Mouse (Mus musculus): ENCODE data around the gene Amdhd1. TPM values are rescaled to one million over a fixed set of nuclear protein-coding genes. Genes with fewer than 3 reads are reported as not detected.

Amdhd1 gene
- total RNA-seq, 1 experiment from 2014 or later = 11.8 TPM

DNA sequence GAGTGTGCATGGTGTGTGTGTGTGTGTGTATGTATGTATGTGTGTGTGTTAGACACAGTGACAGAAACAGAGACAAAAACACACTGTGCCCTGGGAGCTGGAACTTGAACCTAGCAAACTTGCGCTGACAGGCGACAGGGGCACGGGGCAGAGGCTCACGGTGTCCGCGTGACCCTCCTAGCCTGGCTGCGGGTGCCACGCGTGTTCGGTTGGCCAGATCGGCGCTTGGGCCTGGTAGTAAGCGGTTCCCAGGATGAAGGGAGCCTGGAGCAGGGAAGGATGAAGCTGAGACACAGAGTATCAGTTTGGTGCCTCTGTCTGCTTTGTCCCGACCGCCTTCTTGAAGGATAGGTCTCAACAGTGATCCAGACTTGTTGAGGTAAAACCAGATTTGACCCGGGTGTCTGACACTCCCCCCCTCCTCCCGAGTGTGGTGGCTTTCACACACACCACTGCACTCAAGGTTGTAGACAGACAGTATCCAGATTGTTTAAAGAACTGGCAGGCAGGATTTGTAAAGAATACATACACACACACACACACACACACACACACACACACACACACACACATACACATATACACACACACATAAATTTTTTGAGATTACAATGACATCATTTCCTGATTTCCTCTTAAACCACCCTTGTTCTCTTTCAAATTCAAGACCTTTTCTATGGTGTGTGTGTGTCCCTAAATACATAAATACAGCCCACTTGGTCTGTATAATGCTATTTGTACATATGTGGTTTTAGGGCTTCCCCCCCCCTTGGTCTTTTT, 788 bp upstream of the Amdhd1 start, which contains the start of gene Ccdc38:
Gene Ccdc38, plus strand, starts transcription at position 202 of the 780 bp plus-strand sequence.
- DNase-seq = no peak

DNA sequence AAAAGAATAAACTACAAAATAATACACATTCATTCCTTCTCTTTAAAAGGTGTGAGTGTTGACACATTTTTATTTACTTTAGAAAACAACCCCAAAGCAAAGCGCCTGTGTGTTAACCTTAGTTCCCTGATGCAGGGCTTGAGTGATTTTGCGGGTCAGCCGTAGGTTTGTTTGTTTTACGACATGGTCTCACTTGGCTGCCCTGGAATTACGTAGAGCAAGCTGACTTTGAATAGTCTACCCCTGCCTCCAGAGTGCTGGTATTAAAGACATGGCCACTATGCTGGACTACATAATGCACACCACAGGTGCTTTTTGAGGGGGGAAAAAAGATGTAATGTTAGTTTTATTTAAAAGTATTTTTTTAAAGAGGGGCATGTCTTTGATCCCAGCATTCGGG, 1.0 kb downstream of the Amdhd1 start:
- DNase-seq = no peak

DNA sequence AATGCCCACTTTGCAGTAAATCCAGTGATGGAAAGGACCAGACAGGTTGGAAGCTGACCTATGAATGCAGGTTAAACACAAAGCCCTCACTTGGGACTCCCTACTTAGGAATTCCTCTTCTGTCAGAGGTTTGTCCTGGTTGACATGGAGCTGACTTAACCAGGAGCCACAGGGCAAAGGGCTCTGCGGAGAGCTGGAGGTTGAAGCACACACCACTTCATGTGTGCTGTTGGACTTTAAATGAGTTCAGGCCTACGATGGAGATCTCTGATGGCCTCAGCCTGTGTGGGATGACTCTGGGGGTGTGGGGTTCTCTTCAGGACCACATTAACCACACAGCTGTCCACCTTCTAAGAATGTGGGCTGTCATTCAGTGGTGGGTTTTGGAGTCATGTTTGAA, 1.5 kb downstream of the Amdhd1 start:
- no peak for DNase-seq

DNA sequence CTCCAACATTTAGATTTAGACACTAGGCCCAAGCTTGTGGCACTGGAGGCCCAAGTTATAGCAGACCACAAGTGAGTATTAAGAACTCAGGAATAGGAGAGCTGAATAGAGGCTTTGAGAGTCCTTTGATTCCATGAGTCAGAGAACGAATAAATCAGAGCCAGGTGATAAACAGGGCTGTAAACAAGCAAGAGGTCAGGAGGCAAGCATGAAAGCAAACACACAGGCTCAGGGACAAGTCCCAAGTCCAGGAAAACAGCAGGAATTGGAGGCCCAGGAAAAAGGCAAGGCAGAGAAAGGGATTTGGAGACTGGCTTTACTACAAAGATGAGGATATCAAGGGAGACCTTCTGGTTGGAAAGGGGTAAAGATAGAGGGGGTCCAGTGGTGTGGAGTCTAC, 14.5 kb downstream of the Amdhd1 start:
- DNase-seq = no peak

DNA sequence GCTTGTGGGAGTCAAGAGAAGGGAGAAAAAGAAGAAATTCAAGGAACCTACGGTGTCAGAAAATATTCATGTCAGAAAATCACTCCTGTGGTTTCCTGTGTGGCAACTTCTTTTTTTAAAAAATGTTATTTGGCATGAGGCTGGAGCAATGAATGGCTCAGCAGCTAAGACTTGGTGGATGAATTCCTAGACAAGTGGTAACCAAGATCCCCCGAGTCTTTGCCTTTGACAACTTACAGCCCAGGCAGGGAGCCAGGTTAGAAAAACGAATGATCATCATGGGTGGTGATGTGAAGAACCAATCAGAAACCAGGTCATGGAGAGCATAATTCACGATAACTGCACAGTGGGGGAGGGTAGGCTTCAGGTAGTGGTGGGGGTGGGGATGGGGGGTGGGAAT, 18.8 kb downstream of the Amdhd1 start:
- no peak for DNase-seq

DNA sequence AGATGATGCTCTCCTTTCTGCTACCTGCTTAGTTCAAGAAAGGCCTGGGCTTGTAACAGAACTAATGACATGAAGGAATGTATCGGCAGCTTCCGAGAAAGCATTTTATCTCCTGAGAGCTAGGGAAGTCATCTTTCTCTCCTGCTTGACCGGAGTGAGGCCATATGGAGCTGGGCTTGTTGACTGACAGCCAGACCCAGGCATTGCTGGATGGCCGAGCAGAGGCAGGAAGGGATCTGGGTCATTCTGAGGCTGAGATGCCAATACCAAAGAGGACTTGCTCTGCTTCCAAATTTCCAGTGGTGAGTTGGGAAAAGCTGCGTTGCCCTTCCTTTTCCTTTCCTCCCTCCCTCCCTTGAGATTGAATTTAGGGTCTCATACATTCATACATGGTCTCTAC, 20.1 kb downstream of the Amdhd1 start:
- DNase-seq = no peak

DNA sequence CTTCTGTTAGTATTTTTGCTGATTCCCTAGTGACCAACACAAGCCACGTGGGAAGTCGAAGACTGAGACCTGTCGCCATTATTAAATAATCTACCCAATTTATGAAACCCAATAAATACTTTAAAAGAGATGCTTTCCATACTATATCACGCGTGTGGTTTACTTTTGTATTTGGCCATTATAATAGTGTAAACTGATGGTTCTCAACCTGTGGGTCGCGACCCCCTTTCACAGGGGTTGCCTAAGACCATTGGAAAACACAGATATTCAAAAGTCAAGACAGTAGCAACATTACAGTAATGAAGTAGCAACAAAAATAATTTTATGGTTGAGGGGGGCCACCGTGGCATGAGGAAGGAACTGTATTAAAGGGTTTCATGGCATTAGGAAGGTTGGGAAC, 20.7 kb downstream of the Amdhd1 start:
- no peak for DNase-seq

DNA sequence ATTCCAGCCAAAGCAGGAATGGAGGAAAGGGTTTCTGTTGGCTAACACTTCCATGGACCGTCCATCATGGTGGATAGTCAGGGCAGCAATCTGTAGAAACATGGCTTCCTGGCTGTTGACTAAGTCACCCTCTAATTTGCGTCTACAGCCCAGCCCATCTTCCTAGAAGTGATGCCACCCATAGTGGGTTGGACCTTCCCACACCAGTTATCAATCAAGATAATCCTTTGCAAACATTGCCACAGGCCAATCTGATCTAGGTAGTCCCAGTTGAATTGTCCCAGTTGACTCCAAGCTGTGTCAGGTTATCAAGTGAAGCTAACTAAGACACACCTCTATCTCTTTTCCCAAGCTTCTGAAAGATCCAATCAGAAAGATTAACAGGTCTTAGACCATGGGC, 21.2 kb downstream of the Amdhd1 start:
- no peak for DNase-seq

DNA sequence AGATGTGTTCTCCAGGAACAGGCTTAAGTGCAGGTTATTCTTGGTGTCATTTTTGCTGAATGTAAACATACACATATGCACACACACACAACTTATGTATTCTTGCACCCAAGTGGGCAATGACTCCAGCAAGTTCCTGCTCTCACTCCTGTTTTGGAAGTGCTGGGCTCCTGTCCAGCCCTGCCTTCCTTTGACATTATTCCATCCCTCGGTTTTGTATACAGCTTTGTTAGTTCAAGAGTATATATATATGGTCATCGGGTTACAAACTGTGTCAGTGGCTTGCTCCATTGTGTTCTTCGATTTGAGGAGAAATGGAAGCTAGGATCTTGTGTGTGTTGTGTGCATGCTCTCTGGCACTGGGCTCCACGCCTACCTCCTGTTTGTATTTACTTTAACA, 21.6 kb downstream of the Amdhd1 start:
- no peak for DNase-seq

DNA sequence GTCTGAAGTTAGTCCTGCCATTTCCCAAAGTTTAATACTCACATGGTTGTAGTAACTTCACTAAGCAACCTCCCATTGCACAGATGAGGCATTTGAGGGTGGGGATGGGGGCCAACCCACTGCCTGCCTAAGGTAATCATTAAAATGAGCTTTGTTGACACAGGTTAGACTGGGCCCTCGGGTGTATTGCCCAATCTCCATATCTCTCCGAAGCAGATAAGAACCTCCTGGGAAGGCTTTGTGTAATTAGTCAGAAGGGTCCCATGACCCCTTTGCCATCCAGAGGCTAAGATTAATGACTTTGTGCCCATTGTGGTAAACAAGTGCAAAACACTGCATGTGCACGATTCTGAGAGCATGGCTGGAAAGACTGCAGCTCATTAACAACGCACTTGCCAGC, 22.1 kb downstream of the Amdhd1 start:
- no peak for DNase-seq

DNA sequence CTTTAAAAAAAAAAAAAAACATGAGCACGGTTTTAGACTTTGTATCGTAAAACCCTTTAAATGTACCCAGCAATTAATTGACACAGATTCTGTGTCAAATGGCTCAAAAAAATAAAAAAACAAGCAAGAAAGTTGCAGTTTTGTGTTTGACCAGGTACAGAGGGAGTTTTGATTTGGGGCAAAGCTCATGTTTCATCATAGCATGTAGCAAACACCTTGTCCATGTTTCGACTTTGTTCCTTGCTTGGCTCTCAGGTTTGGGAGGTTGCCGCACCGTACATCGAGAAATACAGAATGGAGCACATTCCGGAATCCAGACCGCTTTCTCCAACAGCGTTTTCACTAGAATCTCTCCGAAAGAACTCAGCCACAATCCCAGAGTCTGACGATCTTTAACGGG, 23.9 kb downstream of the Amdhd1 start:
- DNase-seq = no peak

DNA sequence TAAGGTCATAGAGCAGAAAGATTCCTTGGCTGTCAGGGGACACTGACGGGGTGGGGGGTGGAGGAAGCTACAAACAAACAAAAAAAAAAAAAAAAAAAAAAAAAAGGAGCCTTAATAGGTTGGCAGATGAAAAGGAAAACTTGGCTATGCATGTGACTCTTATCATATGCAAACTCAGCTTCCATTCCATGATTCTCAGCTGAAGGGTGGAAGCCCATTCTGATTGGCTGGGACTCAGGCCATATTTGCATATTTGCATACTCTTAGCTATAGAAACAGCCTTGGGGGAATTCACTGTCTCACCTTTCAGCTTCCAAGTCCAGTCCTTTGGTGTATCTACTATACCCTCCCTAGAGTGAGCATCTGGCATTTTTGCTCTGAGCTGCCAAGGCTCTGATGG, 24.4 kb downstream of the Amdhd1 start:
- DNase-seq = no peak

DNA sequence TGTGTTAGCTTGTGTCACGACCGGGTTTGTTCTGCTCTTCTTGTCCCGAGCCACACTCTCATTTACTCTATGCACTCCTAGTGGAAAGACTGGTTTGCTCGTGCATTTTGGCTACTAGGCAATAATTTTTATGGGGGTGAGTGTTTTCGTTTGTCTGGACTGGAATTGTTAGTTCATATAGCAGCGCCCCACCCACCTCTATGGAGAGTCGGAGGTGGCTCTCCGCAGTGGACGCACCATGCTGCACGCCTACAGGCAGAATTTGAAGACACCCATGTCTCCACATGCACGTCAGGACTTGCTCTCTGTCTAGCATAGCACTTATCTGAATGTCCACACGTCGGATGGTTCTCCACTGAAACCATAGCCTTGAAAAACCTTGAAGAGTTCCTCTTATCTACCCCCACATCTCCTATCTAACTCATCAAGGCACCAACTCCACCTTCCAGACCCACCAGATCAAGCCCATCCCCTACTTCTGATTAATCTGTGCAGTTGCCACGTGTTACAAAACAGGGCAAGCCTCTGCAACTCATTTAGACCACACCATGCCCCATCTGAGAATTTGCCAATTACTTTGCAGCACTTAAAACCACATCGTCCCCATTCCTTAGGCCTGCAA, 30.2 kb downstream of the Amdhd1 start:
- DNase-seq = no peak

DNA sequence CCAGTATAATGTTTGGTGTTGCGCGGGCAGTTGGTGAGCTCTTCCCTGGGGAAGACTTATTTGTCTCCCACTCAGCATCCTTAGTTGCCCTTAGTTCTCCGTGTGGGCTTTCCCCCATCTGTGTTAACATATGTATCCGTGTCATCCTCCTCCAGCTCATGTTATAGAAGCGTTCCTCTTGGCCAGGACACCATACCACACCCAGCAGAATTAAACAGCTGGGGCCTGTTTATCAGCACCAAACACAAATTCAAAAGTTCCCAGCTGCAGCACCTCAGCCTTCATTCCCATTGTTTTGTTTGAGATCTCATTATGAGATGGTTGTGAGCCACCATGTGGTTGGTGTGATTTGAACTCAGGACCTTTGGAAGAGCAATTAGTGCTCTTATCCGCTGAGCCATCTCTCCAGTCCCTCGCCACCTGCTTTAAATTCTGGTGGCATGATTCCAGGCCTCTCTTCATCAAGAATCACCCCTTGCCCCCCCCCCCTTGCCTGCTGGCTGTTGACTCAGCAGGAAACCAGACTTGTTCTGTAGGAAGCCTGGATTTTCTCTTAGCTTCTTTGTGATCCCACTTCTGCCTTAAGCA, 31.4 kb downstream of the Amdhd1 start:
- DNase-seq = no peak

DNA sequence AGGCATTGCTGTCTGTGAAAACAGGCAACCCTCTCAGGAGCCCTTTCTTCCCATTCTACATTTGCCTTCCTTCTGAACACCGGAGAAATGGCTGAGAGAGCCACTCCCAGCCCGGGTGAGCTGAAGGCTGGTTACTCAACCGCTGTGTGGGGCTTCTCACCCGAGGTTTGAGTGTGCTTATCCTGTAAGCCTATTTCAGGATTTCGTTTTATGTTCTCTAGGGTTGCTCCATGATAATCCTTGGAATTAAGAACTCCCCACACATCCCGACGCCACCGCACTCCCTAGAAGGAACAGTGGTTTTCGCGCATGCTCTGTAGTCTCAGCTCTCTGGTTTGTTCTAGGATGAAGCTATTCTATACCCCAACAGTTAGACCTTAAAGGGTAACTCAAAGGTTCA, 38.5 kb downstream of the Amdhd1 start:
- DNase-seq = no peak

DNA sequence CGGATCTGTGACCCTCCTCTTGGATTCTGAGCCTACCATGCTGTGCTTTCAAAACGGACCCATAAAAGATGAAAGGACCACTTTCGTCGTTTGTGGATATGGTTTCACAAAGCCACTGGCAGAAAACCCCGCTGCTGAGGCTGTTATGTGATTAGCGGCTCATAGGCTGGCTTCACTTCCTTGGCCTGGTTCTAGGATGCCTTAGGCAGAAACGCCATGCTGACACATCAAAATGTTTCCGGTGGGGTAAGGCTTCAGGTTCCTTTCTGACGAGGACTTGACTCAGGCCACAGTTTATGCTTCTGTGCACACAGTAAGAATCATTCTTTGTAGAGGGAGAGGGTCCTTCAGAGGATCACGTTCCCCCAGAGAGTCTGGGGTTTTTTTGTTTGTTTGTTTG, 39.0 kb downstream of the Amdhd1 start:
- DNase-seq = no peak

DNA sequence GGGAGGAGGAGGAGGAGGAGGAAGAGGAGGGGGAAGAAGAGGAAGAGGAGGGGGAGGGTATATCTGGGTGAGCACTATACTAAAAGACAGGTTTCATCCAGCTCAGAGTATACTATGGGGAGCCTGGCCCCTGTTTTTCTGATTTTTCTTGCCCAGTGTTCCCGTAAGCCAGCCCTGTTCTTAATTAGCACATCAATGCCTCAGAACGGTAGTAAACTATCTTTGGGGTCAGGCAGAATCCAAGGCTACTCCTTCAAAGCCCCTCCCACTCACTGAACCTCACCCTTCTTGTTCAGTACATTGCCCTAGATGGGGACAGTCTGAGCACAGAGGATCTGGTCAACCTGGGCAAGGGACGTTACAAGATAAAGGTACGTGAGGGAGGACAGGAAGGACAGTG, 49.4 kb downstream of the Amdhd1 start:
- DNase-seq = no peak

DNA sequence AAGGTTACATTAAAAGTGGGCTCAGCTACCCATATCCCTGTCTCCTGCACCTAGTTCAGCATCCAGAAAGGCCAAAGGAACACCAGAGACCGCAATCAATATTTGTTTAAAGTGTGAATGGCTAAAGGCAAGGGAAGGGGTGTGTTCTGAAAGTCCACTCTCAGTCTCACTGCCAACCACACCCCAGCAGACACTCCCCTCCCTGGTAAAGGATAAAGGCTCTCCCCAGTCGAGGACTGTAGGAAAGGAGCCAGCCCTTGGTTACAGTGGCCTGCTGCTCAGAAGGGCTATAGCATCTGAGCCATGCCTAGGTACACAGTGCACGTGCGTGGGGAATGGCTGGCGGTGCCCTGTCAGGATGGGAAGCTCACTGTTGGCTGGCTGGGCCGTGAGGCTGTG, 51.0 kb downstream of the Amdhd1 start:
- no peak for DNase-seq

DNA sequence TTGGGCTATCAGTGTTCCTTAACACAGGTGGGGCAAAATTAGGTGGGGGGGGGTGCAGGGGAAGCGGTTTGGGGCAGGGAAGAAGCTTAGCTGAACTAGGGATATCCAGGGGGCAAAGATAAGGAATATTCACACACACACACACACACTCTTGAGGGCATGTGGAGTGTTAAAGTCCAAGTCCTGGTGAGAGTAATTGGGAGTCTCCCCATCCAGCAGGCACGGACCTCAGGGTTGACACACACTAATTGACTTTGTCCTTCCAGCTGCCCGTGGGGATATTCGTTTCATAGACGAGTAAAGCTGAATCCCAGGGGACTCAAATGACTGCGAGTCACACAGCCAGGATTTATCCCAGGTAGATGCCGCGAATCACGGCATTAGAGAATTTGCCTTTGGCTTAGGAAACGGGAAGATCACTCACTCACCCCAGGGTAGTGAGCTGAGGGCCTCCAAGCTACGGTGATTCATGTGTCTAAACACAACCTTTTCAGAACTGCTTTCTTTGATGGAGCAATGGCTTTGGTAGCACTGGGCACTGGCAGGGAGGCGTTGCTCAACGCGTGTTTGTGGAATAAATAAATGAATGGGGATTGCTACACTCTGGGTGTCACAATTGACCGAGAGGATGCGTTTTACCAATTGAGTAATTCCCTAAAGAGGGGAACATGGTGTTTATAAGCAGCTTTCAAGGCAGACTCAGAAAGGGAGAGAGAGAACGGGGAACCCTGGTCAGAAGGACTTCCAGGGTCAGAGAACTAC, 51.6 kb downstream of the Amdhd1 start, which contains the start of gene Hal:
Gene Hal, plus strand, starts transcription at position 703 of the 762 bp plus-strand sequence.
- DNase-seq = peak; percentile 60

DNA sequence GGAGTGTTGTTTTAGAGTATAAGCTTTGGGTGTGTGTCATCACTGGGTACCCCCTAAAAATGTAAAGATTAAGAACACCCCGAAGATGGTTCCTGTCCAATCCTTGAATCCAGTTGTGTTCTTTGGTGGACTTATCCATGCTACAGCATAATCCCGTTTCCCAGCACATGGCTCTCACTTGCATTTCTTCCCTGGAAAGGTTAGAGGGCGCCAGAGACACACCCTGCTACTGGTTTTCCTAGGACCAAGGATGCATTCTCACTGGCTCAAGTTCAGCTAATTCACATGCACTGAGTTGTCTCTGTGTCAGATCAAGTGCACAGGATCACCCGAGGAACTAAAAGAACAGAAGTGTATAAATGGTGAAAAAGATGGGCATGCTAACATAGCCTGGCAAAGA, 53.2 kb downstream of the Amdhd1 start:
- DNase-seq = peak; percentile 47

DNA sequence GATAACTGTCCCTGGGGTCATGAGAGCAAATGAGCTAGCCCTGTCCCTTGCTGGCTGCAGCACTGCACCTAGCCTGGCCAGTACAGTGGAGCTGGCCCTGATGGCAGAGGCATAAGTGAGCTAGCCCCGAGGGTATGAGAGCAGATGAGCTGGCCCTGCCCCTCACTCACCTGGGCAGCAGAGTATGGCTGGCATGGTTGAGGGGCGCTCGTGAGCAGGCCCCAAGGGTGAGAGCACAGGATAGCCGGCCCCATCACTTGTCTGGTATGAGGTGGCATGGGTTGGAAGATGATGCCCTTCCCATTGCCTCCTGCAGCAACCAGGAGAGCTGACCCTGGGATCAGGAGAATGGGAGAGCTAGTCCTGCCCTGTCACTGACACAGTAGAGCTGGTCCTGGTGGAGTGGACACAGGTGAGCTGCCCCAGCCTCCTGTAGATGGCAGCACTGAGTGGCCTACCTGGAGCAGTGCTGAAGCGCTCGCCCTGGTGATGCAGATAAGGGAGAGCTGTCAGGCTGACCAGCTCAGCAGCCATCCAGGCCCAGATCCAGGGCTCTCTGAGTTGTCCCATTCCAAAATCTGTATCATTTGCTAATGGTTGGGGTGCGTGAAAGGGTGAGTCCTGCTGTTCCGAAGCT, 54.7 kb downstream of the Amdhd1 start:
- peak; percentile 39 for DNase-seq

DNA sequence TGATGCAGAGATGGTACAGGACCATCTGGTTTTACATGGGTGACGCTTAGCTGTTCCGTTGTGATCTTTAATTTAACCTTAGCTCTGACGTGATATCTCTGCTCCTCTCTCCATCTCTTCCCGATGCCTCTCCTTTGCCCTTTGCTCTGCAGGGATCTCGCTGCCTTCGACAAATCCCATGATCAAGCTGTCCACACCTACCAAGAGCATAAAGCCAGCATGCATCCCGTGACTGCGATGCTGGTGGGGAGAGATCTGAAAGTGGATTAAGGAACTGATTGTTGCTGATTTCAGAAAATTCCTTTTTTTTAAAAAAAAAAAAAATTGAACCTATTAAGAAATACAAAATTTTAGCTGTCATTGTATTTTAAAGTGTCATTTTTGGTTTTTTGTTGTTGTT, 55.3 kb downstream of the Amdhd1 start:
- DNase-seq = no peak
